Mouse (Mus musculus): ENCODE results near the gene Fyb2. TPM values are rescaled to one million over a fixed set of nuclear protein-coding genes. Genes with fewer than 3 reads are reported as not detected.

Fyb2 gene
- polyA plus RNA-seq, 1 experiment from 2014 or later = 0.07 TPM

GRCm38 (mm10) chr4:105013718-105014117 lies 100.5 kb downstream of the Fyb2 start:
- no peak for ATAC-seq (ENCODE audit: low FRiP score)
- no peak overlapping the region for H3K27ac ChIP-seq (ENCODE audit: low read depth, low read length)
- H3K36me3 ChIP-seq (ENCODE audit: control insufficient read depth, insufficient read depth, low read length) = no peaks in the 10 kb centered on the region
- no peak overlapping the region for H3K9ac ChIP-seq (ENCODE audit: low read length)
- no peaks in the 10 kb centered on the region for H3K9me3 ChIP-seq (ENCODE audit: control insufficient read depth, low read length)
- no peaks in the 10 kb centered on the region for H3K27me3 ChIP-seq (ENCODE audit: control insufficient read depth, insufficient read depth, low read length)
- H3K4me3 ChIP-seq (ENCODE audit: low read depth, low read length) = no peak overlapping the region
- peak; percentile 26 for DNase-seq (ENCODE audit: low spot score, missing footprints)
- 95% methylated on average over 7 of the region's 7 CpGs for WGBS
- no peak overlapping the region for H3K4me2 ChIP-seq
- no peaks in the 10 kb centered on the region for H3K4me1 ChIP-seq (ENCODE audit: control insufficient read depth, insufficient read depth, low read length)

GRCm38 (mm10) chr4:105015496-105015895 lies 102.2 kb downstream of the Fyb2 start:
- no peaks in the 10 kb centered on the region for H3K36me3 ChIP-seq (ENCODE audit: control insufficient read depth, insufficient read depth, low read length)
- H3K4me3 ChIP-seq (ENCODE audit: low read depth, low read length) = no peak overlapping the region
- no peak overlapping the region for H3K9ac ChIP-seq (ENCODE audit: low read length)
- no peak overlapping the region for H3K27ac ChIP-seq (ENCODE audit: low read depth, low read length)
- H3K4me1 ChIP-seq (ENCODE audit: control insufficient read depth, insufficient read depth, low read length) = no peaks in the 10 kb centered on the region
- H3K9me3 ChIP-seq (ENCODE audit: control insufficient read depth, low read length) = no peaks in the 10 kb centered on the region
- DNase-seq (ENCODE audit: low spot score, missing footprints) = no peak
- no peaks in the 10 kb centered on the region for H3K27me3 ChIP-seq (ENCODE audit: control insufficient read depth, insufficient read depth, low read length)
- H3K4me2 ChIP-seq = no peak overlapping the region
- WGBS = 90% methylated on average over 6 of the region's 6 CpGs
- no peak for ATAC-seq (ENCODE audit: low FRiP score)

GRCm38 (mm10) chr4:105016006-105016613 lies 102.9 kb downstream of the Fyb2 start:
- ATAC-seq (ENCODE audit: low FRiP score) (no peak), DNase-seq (ENCODE audit: low spot score, missing footprints) (no peak)
- Histone ChIP-seq H3K4me2 (no peak overlapping the region), H3K9ac (ENCODE audit: low read length) (no peak overlapping the region), H3K27me3 (ENCODE audit: control insufficient read depth, insufficient read depth, low read length) (no peaks in the 10 kb centered on the region), H3K4me3 (ENCODE audit: low read depth, low read length) (no peak overlapping the region), H3K4me1 (ENCODE audit: control insufficient read depth, insufficient read depth, low read length) (no peaks in the 10 kb centered on the region), H3K36me3 (ENCODE audit: control insufficient read depth, insufficient read depth, low read length) (no peaks in the 10 kb centered on the region), H3K9me3 (ENCODE audit: control insufficient read depth, low read length) (no peaks in the 10 kb centered on the region), H3K27ac (ENCODE audit: low read depth, low read length) (no peak overlapping the region)
- 79% methylated on average over 4 of the region's 4 CpGs for WGBS

- Histone ChIP-seq H3K4me3 (ENCODE audit: low read depth, low read length) (no peak overlapping the region), H3K27me3 (ENCODE audit: control insufficient read depth, insufficient read depth, low read length) (no peaks in the 10 kb centered on the region), H3K9ac (ENCODE audit: low read length) (no peak overlapping the region), H3K4me1 (ENCODE audit: control insufficient read depth, insufficient read depth, low read length) (no peaks in the 10 kb centered on the region), H3K4me2 (no peak overlapping the region), H3K27ac (ENCODE audit: low read depth, low read length) (no peak overlapping the region), H3K36me3 (ENCODE audit: control insufficient read depth, insufficient read depth, low read length) (no peaks in the 10 kb centered on the region), H3K9me3 (ENCODE audit: control insufficient read depth, low read length) (no peaks in the 10 kb centered on the region)
- ATAC-seq (ENCODE audit: low FRiP score) = no peak
- WGBS = 80% methylated on average over 6 of the region's 6 CpGs
- no peak for DNase-seq (ENCODE audit: low spot score, missing footprints)
These were observed 114.0 kb downstream of the Fyb2 start for GRCm38 (mm10) chr4:105027278-105027677.

GRCm38 (mm10) chr4:105031104-105031503 lies 117.8 kb downstream of the Fyb2 start:
- ATAC-seq (ENCODE audit: low FRiP score) (no peak), DNase-seq (ENCODE audit: low spot score, missing footprints) (no peak)
- 74% methylated on average over 8 of the region's 8 CpGs for WGBS
- Histone ChIP-seq H3K27me3 (ENCODE audit: control insufficient read depth, insufficient read depth, low read length) (no peaks in the 10 kb centered on the region), H3K27ac (ENCODE audit: low read depth, low read length) (no peak overlapping the region), H3K4me2 (no peak overlapping the region), H3K4me3 (ENCODE audit: low read depth, low read length) (no peak overlapping the region), H3K9ac (ENCODE audit: low read length) (no peak overlapping the region), H3K36me3 (ENCODE audit: control insufficient read depth, insufficient read depth, low read length) (no peaks in the 10 kb centered on the region), H3K4me1 (ENCODE audit: control insufficient read depth, insufficient read depth, low read length) (no peaks in the 10 kb centered on the region), H3K9me3 (ENCODE audit: control insufficient read depth, low read length) (no peaks in the 10 kb centered on the region)

- H3K4me3 ChIP-seq (ENCODE audit: low read depth, low read length) = no peak overlapping the region
- no peaks in the 10 kb centered on the region for H3K27me3 ChIP-seq (ENCODE audit: control insufficient read depth, insufficient read depth, low read length)
- ATAC-seq (ENCODE audit: low FRiP score) (no peak), DNase-seq (ENCODE audit: low spot score, missing footprints) (no peak)
- no peak overlapping the region for H3K27ac ChIP-seq (ENCODE audit: low read depth, low read length)
- H3K4me2 ChIP-seq = no peak overlapping the region
- 40% methylated on average over 7 of the region's 7 CpGs for whole genome bisulfite sequencing
- no peaks in the 10 kb centered on the region for H3K9me3 ChIP-seq (ENCODE audit: control insufficient read depth, low read length)
- H3K9ac ChIP-seq (ENCODE audit: low read length) = no peak overlapping the region
- no peaks in the 10 kb centered on the region for H3K36me3 ChIP-seq (ENCODE audit: control insufficient read depth, insufficient read depth, low read length)
- H3K4me1 ChIP-seq (ENCODE audit: control insufficient read depth, insufficient read depth, low read length) = no peaks in the 10 kb centered on the region
These were observed 119.9 kb downstream of the Fyb2 start for GRCm38 (mm10) chr4:105033153-105033552.

GRCm38 (mm10) chr4:105034259-105034658 lies 121.0 kb downstream of the Fyb2 start:
- no peak overlapping the region for H3K4me3 ChIP-seq (ENCODE audit: low read depth, low read length)
- H3K9me3 ChIP-seq (ENCODE audit: control insufficient read depth, low read length) = no peaks in the 10 kb centered on the region
- no peak overlapping the region for H3K27ac ChIP-seq (ENCODE audit: low read depth, low read length)
- ATAC-seq (ENCODE audit: low FRiP score) (no peak), DNase-seq (ENCODE audit: low spot score, missing footprints) (no peak)
- H3K36me3 ChIP-seq (ENCODE audit: control insufficient read depth, insufficient read depth, low read length) = no peaks in the 10 kb centered on the region
- no peaks in the 10 kb centered on the region for H3K27me3 ChIP-seq (ENCODE audit: control insufficient read depth, insufficient read depth, low read length)
- no peak overlapping the region for H3K4me2 ChIP-seq
- H3K4me1 ChIP-seq (ENCODE audit: control insufficient read depth, insufficient read depth, low read length) = no peaks in the 10 kb centered on the region
- H3K9ac ChIP-seq (ENCODE audit: low read length) = no peak overlapping the region

- Histone ChIP-seq H3K9ac (ENCODE audit: low read length) (no peak overlapping the region), H3K9me3 (ENCODE audit: control insufficient read depth, low read length) (no peaks in the 10 kb centered on the region), H3K27me3 (ENCODE audit: control insufficient read depth, insufficient read depth, low read length) (no peaks in the 10 kb centered on the region), H3K4me1 (ENCODE audit: control insufficient read depth, insufficient read depth, low read length) (no peaks in the 10 kb centered on the region), H3K36me3 (ENCODE audit: control insufficient read depth, insufficient read depth, low read length) (no peaks in the 10 kb centered on the region), H3K4me2 (no peak overlapping the region), H3K27ac (ENCODE audit: low read depth, low read length) (no peak overlapping the region), H3K4me3 (ENCODE audit: low read depth, low read length) (no peak overlapping the region)
- no peak for ATAC-seq (ENCODE audit: low FRiP score)
- 86% methylated on average over 1 of the region's 1 CpGs for WGBS
- DNase-seq (ENCODE audit: low spot score, missing footprints) = no peak
These were observed 136.8 kb downstream of the Fyb2 start for GRCm38 (mm10) chr4:105050041-105050440.

- Histone ChIP-seq H3K27ac (ENCODE audit: low read depth, low read length) (no peak overlapping the region), H3K9ac (ENCODE audit: low read length) (no peak overlapping the region), H3K27me3 (ENCODE audit: control insufficient read depth, insufficient read depth, low read length) (no peaks in the 10 kb centered on the region), H3K4me2 (no peak overlapping the region), H3K36me3 (ENCODE audit: control insufficient read depth, insufficient read depth, low read length) (no peaks in the 10 kb centered on the region), H3K4me1 (ENCODE audit: control insufficient read depth, insufficient read depth, low read length) (no peaks in the 10 kb centered on the region), H3K9me3 (ENCODE audit: control insufficient read depth, low read length) (no peaks in the 10 kb centered on the region), H3K4me3 (ENCODE audit: low read depth, low read length) (no peak overlapping the region)
- 93% methylated on average over 5 of the region's 5 CpGs for WGBS
- ATAC-seq (ENCODE audit: low FRiP score) = no peak
- DNase-seq (ENCODE audit: low spot score, missing footprints) = no peak
These were observed 138.0 kb downstream of the Fyb2 start for GRCm38 (mm10) chr4:105051291-105051690.

Measured in midbrain, embryonic 11.5 days (tissue).